Mouse (Mus musculus) common myeloid progenitor, adult 5-6 weeks (primary cell): ENCODE data around the gene Pole2. TPM values are rescaled to one million over a fixed set of nuclear protein-coding genes. Genes with fewer than 3 reads are reported as not detected.
"Not testable (repeated sequence)": the region's sequence is repeated elsewhere in the genome, so short reads cannot be mapped to it uniquely, and the experiment has no call there.

Experiments
- ATAC-seq: replicated peaks from 2 replicates; pipeline ENCODE4 v1.8.0; 2016; ENCODE audit warnings: low read depth, mild to moderate bottlenecking, moderate TSS enrichment, inconsistent platforms; ENCODE audit not compliant: poor library complexity, severe bottlenecking
- total RNA-seq: library from RNA; stranded (forward); fragments of 200-1000, 187-1606 nt; gene quantifications from 2 replicates; pipeline ENCODE4 v1.2.3, GENCODE M21; 2017

Gene Pole2
- total RNA-seq, 1 experiment from 2014 or later: 41.6 TPM

DNA sequence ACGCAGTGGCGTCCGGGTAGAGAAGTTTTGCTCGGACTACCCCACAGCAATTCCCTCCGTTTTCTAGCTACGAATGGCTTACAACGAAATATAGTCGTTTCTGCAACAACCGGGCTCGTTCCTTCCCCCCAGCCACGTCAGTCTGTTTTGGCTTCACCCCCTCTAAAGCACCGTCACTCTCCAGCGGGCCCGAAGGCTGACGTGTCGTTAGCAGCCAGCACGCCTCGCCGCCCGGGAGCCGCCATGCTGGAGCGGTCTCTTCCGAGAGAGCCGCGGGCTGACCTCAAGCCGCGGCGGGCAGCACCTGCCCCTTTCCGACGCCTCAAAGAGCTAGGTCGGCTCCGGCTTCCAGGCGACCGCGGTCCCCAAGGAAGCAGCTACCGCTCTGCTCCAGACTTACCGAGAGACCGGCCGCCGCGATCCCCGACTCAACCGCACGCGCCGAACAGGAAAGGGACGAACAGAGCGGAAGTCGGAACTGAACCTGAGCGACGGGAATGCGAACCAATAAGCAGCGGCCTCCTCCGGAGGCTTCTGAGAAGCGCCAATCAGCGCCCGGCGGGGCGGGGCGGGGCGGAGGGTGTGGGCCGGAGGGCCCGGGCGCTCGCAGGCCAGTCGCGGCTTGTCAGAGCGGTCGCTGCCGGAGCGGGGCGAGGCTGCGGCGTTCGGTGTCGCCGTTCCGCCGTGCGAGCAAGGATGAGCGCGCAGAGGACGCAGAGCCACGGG lies 44.2 kb downstream of the Pole2 start, which contains the start of the genes Rpl36al and Mgat2:
TSS of gene Rpl36al (minus strand) at position 501 of the 726 bp plus-strand sequence.
TSS of gene Mgat2 (plus strand) at position 575 of the 726 bp plus-strand sequence.
- peak; percentile 93 for ATAC-seq

DNA sequence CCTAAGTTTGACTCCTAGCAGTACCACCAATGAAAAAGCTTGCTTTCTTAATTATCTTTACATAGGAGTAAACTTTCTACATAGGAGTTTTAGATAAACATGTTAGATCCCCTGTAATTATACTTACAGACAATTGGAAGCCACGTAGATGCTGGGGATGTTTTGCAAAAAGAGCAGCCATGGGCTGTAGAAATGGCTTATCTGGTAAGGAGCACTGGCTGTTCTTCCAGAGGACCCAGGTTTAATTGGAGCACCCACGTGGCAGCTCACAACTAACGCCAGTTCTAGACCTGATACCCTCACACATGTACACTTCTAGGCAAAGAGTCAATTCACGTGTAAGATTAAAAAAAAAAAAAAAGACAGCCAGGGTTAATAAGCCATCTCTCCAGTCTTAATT lies 46.2 kb downstream of the Pole2 start:
- no peak for ATAC-seq

DNA sequence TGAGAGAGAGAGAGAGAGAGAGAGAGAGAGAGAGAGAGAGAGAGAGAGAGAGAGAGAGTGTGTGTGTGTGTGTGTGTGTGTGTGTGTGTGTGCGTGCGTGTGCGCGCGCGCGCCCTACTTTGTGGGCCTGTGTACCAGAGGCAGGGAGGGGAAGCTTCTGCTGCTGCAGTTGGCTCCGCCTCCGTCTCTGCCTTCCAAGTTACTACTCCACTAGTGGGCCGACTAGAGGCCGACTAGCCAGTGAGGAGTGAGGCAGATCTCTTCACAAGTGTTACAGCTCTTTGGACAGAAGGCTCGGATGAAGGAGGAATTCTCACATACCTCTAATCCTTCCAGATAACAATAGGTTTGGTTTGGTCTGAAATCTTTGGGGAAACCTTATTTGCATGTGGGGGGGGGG lies 48.6 kb downstream of the Pole2 start:
- no peak for ATAC-seq

DNA sequence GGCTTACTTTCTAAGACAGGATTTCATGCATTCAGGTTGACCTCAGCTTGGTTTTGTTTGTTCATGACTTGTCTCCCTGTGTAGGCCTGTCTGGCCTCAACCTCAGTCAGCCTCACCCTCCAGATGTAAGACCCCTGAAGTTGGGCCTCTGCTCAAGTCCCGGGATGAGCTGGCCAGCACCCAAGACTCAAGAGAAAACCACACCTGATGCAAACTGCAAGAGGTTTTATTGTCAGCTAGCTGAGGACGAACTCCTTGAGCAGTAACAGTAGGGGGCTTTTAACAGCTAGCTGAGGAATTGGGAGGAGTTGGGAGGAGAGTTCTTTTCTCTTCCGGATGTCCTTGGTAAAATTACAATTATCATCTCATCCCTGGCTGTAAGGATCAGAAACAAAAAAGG lies 50.5 kb downstream of the Pole2 start:
- no peak for ATAC-seq

DNA sequence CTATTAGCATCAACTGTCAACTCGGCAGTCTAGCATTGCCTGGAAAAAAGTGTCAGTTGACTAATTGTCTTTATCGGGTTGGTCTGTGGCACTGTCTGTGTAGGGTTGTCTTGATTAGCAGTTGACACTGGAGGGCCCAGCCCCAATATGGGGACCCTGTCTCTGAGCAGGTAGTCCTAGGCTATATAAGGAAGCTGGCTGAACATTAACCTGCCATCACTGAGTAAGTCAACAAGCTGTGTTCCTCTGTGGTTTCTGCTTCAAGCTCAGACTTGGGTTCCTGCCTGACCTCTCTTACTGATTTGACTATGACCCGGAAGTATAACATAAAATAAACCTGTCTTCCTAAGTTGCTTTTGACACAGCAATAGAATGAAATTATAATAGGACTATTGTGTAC lies 52.0 kb downstream of the Pole2 start:
- ATAC-seq: no peak

DNA sequence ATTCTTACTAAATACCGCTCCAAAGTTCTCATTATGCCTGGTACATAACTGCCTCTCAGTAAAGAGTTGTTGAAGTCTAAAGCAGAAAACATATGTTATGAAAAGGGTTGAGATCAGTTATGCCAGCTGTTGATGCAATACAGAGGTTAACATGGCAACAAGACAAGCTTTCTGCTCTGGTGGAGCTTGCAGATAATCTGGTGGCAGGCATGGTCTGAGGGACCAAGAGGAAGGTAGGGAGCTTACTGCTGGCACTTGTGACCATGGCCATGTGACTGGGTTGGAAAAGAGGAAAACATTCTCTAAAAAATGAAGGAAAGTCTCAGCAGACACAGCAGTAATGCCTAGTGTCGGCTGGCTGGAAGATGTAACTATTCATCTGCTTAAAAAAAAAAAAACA lies 56.7 kb downstream of the Pole2 start:
- ATAC-seq: no peak

DNA sequence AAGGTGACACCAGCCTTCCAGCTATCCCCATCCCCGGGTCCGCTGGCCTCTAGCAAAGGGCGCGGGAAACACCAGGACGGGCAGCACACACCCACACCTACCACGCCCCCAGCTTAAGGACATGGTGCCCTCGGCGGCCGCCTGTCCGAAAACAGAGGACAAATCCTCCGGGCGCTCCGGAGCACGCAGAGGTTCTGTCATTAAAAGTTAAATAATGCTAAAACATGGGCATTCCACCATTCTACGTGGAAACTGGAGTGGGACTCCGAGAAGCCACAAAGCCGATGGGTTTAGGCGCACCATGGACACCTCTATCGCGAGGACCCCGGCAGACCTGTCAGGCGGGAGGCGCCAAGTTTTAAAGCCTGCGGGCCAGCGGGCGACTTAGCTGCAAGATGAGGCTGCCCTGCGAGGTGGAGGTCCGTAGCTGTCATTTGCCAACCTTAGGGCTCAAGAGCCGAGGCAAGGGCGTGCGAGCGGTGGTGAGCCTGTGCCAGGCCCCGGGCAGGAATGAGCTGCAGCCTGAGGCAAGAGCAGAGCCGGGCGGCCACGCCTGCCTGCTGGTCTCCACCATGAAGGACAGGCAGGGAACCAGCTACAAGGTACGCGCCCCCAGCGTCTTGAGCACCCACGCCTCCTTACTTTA lies 59.4 kb downstream of the Pole2 start, which contains the start of gene Lrr1:
TSS of gene Lrr1 (plus strand) at position 354 of the 646 bp plus-strand sequence.
- peak; percentile 91 for ATAC-seq

DNA sequence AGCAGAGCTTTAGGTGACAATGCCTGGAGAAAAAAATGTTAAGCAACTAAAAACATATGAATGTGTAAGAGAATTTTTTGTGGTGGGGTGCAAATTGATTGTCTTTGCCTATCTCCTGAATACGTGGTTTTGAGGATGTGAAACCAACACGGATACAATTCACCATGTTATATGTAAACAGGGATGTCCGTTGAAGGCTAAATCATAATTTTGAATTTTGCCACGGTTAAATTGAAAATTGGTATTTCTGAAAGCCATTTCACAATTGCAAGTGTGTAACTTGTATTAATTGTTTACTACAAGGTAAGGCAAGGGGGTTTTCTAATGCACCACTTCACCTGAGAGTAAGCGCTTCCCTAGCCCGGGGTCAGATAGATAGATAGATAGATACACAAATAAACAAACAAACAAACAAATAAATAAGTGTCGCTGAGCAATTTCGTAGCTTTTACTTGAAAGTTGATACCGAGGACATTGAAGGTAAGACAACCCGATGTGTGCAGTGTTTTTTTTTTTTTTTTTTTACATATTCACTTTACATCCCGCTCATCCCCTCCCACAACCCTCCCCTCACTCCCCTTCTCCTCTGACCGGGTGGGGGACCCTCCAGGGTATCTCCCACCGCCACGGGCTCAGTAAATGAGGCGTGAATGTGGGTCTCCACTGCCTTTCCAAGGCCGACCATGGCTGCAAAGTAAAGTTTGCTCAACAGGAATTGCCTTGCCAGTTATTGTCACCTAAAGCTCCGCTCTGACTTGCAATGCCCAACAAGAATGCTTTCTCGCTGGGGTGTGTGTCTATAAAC lies 60.1 kb downstream of the Pole2 start:
- peak; percentile 11 for ATAC-seq

DNA sequence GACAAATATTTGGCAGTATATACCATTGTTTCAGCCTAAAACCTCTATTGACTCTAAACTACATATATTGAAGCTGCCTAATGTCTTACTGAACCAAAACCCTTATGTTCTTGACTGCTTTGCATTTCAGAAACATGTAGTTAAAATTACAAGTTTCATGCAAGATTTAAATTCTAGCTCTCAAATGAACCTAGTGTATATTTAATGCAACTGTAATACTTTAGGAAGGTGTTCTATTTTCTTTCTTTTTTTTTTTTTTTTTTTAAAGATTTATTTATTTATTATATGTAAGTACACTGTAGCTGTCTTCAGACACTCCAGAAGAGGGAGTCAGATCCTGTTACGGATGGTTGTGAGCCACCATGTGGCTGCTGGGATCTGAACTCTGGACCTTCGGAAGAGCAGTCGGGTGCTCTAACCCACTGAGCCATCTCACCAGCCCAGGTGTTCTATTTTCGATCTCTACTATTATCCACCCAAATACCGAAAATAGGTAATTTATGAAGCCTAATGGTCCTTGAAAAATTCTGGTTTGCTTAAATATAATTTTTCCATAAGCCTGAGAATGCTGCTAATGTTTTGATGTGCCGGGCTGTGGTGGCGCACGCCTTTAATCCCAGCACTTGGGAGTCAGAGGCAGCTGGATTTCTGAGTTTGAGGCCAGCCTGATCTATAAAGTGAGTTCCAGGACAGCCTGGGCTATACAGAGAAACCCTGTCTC lies 61.0 kb downstream of the Pole2 start:
- not testable (repeated sequence) for ATAC-seq

DNA sequence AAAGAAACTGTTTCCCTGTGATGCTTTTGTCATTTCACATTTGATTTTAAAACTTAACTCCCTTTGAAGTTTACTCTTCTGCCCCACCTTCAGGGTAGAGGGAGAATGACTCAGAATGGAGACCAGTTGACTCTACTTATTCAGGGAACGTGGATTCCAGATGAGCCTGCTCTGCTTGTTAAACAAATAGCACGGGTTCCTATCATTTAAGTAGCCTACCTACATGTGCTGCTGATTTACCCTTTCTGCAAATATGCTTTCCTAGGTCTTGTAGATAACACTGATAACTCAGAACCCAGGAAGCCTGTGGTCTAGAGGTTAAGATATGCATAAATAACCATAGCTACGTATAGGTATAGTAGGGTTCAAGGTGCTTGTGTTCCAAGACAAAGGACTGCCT lies 63.1 kb downstream of the Pole2 start:
- ATAC-seq: no peak

DNA sequence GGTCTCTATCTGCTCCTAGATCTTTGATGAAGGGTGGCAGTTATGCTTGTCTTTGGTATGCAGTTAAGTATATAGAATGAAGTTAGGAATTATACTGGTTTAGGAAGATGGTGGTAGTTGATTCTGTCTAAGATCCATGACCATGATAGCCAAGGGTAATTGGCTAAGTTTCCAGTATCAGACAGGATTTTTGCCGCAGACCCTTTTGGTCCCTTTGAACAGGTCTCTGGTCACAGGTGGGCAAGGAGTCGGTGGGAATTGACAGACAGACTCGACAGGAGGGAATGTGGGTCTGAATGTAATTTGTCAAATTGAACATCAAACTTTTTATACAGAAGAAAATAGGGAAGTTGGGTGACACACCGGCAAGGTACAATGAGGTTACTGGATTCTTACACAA lies 64.4 kb downstream of the Pole2 start:
- ATAC-seq: not testable (repeated sequence)

DNA sequence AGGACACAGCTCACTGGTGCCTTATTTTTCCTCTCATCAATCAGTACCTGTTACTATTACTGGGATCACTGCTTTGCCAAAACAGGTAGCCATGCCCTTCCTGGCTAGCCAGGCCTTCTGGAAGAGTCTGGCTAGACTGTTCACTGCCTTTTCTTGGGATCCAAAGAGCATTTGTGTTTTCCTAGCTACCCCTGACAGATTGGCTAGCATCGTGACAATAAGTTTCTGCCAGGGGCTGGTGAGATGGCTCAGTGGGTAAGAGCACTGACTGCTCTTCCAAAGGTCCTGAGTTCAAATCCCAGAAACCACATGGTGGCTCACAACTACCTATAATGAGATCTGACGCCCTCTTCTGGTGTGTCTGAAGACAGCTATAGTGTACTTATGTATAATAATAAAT lies 67.3 kb downstream of the Pole2 start:
- not testable (repeated sequence) for ATAC-seq

DNA sequence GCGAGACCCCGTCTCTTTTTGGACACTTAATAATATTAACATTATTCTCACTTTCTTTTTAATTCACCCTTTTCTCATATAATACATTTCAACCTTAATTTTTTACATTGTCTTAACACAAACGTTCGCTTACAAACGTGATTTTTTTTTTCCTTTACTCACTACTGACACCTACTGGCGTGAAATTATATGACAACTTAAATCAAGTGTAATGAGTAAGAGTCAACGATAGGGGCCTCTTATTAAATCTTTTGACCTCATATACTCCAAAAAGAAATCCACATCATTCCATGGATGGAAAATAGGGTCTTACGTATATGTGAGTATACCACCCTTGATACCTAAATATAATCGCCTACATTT lies 68.4 kb downstream of the Pole2 start:
- ATAC-seq: peak; percentile 52

DNA sequence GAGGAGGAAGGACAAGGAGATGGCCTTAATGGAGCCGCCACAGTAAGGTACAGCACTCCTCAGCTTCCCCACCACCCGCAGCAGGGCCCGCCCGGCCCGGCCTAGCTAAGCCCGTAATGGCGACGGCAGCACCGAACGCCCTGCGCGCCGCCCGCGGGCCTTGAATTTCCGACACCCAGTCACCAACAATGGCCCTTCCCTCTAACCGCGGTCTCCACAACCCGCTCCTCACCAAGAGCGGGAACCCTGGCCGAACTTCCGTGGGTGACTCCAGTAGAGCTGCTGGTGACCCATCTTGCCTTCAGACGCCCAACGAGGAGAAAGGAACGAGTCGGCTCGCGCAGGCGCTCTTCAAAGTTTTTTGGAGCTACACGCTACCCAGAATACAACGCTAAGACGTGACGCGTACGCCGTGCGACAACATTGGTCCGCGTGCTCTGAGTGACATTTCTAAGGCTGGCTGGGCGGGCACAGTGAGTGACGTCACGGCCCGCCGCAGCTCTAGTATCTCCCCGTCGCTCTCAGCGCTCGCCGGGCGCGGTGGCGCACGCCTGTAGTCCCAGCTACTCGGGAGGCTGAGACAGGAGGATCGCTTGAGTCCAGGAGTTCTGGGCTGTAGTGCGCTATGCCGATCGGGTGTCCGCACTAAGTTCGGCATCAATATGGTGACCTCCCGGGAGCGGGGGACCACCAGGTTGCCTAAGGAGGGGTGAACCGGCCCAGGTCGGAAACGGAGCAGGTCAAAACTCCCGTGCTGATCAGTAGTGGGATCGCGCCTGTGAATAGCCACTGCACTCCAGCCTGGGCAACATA lies 69.0 kb downstream of the Pole2 start, which contains the start of gene Rps29:
TSS of gene Rps29 (minus strand) at position 422 of the 813 bp plus-strand sequence.
- peak; percentile 91 for ATAC-seq

DNA sequence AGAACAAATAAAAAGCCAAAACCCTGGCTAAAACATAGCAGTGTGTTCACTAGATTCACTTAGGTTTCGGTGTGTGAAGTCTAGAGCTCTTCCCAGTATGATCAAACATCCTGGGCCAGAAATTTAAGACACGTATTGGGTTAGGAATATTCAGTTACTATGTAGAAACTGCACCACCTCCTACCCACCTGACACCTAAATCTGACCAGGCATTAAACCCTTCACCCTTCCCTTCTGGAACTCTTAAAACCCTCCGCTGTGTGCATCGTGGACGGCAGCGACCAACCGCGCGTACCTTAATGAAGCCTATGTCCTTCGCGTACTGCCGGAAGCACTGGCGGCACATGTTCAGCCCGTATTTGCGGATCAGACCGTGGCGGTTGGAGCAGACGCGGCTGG lies 69.6 kb downstream of the Pole2 start:
- ATAC-seq: no peak

DNA sequence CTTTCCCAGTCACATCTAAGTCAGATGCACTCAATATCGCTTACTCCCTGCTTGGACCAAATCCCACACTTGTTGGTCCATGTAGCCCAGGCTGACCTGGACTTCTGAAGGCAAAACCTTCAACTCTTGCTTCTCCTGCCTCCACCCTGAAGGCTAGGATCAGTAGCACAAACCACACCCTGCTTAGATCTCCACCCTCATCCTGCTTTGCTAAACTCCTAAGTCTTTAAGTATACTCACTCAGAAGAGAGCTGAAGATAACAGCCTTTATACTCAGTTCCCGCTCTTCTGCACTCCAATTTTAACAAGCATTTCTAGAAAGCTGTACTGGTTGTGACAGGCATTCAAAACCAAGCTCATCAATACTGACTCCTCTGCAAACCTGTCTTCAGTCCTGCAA lies 70.9 kb downstream of the Pole2 start:
- no peak for ATAC-seq

DNA sequence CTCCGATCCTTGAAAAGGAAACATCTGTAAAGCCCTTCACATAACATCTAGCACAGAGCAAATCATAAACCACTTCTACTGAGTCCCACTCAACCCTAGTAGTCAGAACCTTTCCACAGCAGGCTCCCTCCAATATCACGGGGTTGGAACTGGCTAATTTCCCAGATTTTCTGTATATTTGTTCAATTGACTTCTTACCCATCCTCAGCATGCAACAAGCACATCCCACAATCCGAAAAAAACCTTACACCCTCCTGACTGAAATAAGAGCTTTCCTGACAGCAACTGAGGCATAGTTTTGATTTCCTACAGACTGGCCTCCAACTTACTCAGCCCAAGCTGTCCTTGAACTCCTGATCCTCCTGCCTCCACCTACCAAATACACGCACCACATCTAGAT lies 71.6 kb downstream of the Pole2 start:
- no peak for ATAC-seq

DNA sequence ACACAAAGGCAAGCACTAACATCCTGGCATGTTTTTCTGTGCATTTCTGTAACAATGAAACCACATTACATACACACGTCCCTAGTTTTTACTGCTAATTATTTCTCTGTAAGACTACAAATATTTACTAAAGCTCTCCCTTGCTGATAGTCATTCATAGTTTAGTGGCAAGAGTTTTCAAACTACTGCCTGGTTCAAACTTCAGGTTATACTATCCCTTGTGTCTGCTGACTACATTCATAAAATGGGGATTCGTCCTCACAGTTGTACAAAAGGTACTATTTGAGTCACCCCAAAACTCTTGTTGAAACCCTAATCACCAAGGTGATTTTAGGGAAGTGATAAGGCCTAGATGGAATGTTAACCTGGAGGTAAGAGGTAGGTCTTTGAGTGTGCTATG lies 72.1 kb downstream of the Pole2 start:
- no peak for ATAC-seq
